Mouse (Mus musculus) small intestine, adult 2 months (tissue): ENCODE measurements around the gene Klhl36. TPM values are rescaled to one million over a fixed set of nuclear protein-coding genes. Genes with fewer than 3 reads are reported as not detected.

Experiments
- H3K27ac ChIP-seq: fragments of 200-500 bp; 2 replicates; pipeline ENCODE4 v1.5.1; 2012; ENCODE audit warnings: low read depth, low read length, control low read depth, inconsistent platforms; ENCODE audit not compliant: insufficient read depth
- H3K27me3 ChIP-seq: fragments of 200-500 bp; 2 replicates; pipeline ENCODE4 v1.6.1; 2012; ENCODE audit warnings: mild to moderate bottlenecking, moderate library complexity, low read length, inconsistent platforms; ENCODE audit not compliant: control insufficient read depth, insufficient read depth
- H3K36me3 ChIP-seq: fragments of 200-500 bp; 2 replicates; pipeline ENCODE4 v1.6.1; 2012; ENCODE audit warnings: mild to moderate bottlenecking, low read length, control low read depth, inconsistent platforms; ENCODE audit not compliant: control insufficient read depth, insufficient read depth
- H3K4me1 ChIP-seq: fragments of 200-500 bp; 2 replicates; pipeline ENCODE4 v1.6.1; 2012; ENCODE audit warnings: low read length, inconsistent platforms, mixed read lengths; ENCODE audit not compliant: control insufficient read depth, insufficient read depth, insufficient read length
- H3K4me3 ChIP-seq: fragments of 200-500 bp; 2 replicates; pipeline ENCODE4 v1.5.1; 2012; ENCODE audit warnings: low read depth, mild to moderate bottlenecking, control low read depth, inconsistent platforms, low read length, moderate library complexity
- CTCF ChIP-seq: fragments of 200-500 bp; IDR thresholded peaks from 2 replicates; pipeline ENCODE4 v1.5.1; 2012; ENCODE audit warnings: low read depth, mild to moderate bottlenecking, control low read depth, inconsistent platforms, low read length, moderate library complexity, mixed read lengths; ENCODE audit not compliant: insufficient replicate concordance, insufficient read length; ENCODE audit errors: extremely low read depth
- POLR2A ChIP-seq: fragments of 200-500 bp; IDR thresholded peaks from 2 replicates; pipeline ENCODE4 v1.6.1; 2012; ENCODE audit warnings: low read depth, mild to moderate bottlenecking, control low read depth, inconsistent platforms, low read length, moderate library complexity
- WGBS: fragments of 180-500 bp; shearing (Covaris S2); methylation state at CpG from one replicate; pipeline ENCODE4 v1.1.7; 2018; 5-methylcytosine and 5-hydroxymethylcytosine counted together
- polyA plus RNA-seq: library from polyadenylated mRNA; depleted of rRNA; stranded (reverse); fragments of >200 nt; gene quantifications from 2 replicates; pipeline ENCODE4 v1.2.3, GENCODE M21; 2012; rRNA removed

The Klhl36 gene
- polyA plus RNA-seq = 11.5 and 23.8 TPM in 2 replicates

- Histone ChIP-seq H3K27me3 (no peaks in the 10 kb centered on the region), H3K4me1 (peaks cover 6% of the 10 kb centered on the region), H3K27ac (0 out of 2 replicates have a peak within 1 kb of the TSS, but pooled peaks have one; percentile 7), H3K36me3 (0 out of 2 replicates have a peak, but pooled peaks cover 2% of the 10 kb centered on the region), H3K4me3 (peak within 1 kb of the TSS; percentile 77)
- WGBS = under 1% methylated on average over 35 of the region's 35 CpGs
- TF ChIP-seq CTCF (no peak), POLR2A (peak; percentile 73)
These were observed at the start of gene Klhl36 for GRCm38 (mm10) chr8:119861706-119862389. TSS of gene Klhl36 (plus strand) at chr8:119862266.

- no peak for TF ChIP-seq CTCF
- TF ChIP-seq POLR2A = no peak
- Histone ChIP-seq H3K4me3 (peak overlapping the region; percentile 6; the same call in 1 of the 2 replicates), H3K27me3 (no peaks in the 10 kb centered on the region), H3K27ac (peak overlapping the region; percentile 92), H3K4me1 (peaks cover 48% of the 10 kb centered on the region), H3K36me3 (peaks cover 11% of the 10 kb centered on the region)
- 21% methylated on average over 12 of the region's 12 CpGs for WGBS
These were observed 49.2 kb upstream of the Klhl36 start for GRCm38 (mm10) chr8:119812650-119813431.

- Histone ChIP-seq H3K4me3 (no peak overlapping the region), H3K27me3 (no peaks in the 10 kb centered on the region), H3K4me1 (peaks cover 35% of the 10 kb centered on the region), H3K27ac (no peak overlapping the region), H3K36me3 (peaks cover 18% of the 10 kb centered on the region)
- TF ChIP-seq CTCF (no peak), POLR2A (no peak)
- 94% methylated on average over 6 of the region's 6 CpGs for WGBS
These were observed 45.8 kb upstream of the Klhl36 start for GRCm38 (mm10) chr8:119816219-119816618.

- no peaks in the 10 kb centered on the region for H3K27me3 ChIP-seq
- H3K4me3 ChIP-seq = no peak overlapping the region
- peaks cover 24% of the 10 kb centered on the region for H3K36me3 ChIP-seq
- peaks cover 22% of the 10 kb centered on the region for H3K4me1 ChIP-seq
- H3K27ac ChIP-seq = no peak overlapping the region
- TF ChIP-seq CTCF (no peak), POLR2A (no peak)
- 44% methylated on average over 12 of the region's 12 CpGs for WGBS
These were observed 44.6 kb upstream of the Klhl36 start for GRCm38 (mm10) chr8:119817446-119817845.

- no peak overlapping the region for H3K27ac ChIP-seq
- no peak for TF ChIP-seq CTCF
- no peak for TF ChIP-seq POLR2A
These were observed 42.8 kb upstream of the Klhl36 start for GRCm38 (mm10) chr8:119819316-119819715.

GRCm38 (mm10) chr8:119819976-119820375 is 42.1 kb upstream of the Klhl36 start:
- TF ChIP-seq CTCF (no peak), POLR2A (no peak)
- Histone ChIP-seq H3K4me3 (no peak overlapping the region), H3K27ac (no peak overlapping the region), H3K27me3 (no peaks in the 10 kb centered on the region), H3K4me1 (peaks cover 6% of the 10 kb centered on the region), H3K36me3 (peaks cover 27% of the 10 kb centered on the region)
- WGBS = 90% methylated on average over 8 of the region's 8 CpGs

More at GRCm38 (mm10) chr8:119819316-119819715, 42.8 kb upstream of the Klhl36 start:
- H3K36me3 ChIP-seq = peaks cover 27% of the 10 kb centered on the region
- H3K27me3 ChIP-seq = no peaks in the 10 kb centered on the region
- no peak overlapping the region for H3K4me3 ChIP-seq
- peaks cover 8% of the 10 kb centered on the region; the same call in 1 of the 2 replicates for H3K4me1 ChIP-seq
- WGBS = 75% methylated on average over 7 of the region's 7 CpGs

GRCm38 (mm10) chr8:119821691-119822090 is 40.4 kb upstream of the Klhl36 start:
- WGBS = 96% methylated on average over 6 of the region's 6 CpGs
- Histone ChIP-seq H3K36me3 (peaks cover 28% of the 10 kb centered on the region), H3K4me3 (no peak overlapping the region), H3K4me1 (peaks cover 7% of the 10 kb centered on the region), H3K27ac (no peak overlapping the region), H3K27me3 (no peaks in the 10 kb centered on the region)
- TF ChIP-seq CTCF (no peak), POLR2A (no peak)
